Mouse (Mus musculus) limb, embryonic 14.5 days (tissue): Measurements from ENCODE around the gene Cpt1c. TPM values are rescaled to one million over a fixed set of nuclear protein-coding genes. Genes with fewer than 3 reads are reported as not detected.
A peak's percentile ranks its signal among the peaks of the same experiment; 100 is the strongest.

Experiments used
- ATAC-seq: fragments of 200-750 bp; cut with Nextera tagmentation; 2 replicates; pipeline ENCODE4 v1.8.0; 2017; ENCODE audit warnings: low read depth, moderate number of reproducible peaks, moderate TSS enrichment; ENCODE audit not compliant: low FRiP score
- DNase-seq: peaks from one replicate; pipeline ENCODE4 v3.0.0-alpha.2; 2015; ENCODE audit warnings: low spot score
- H3K27ac ChIP-seq: fragments of 300-500 bp; sonication (generic); replicated peaks from 2 replicates; pipeline ENCODE4 v1.5.1; 2014; ENCODE audit warnings: low read depth, mild to moderate bottlenecking, low read length, moderate library complexity, mixed read lengths
- H3K27me3 ChIP-seq: fragments of 300-500 bp; sonication (generic); 2 replicates; pipeline ENCODE4 v1.6.1; 2014; ENCODE audit warnings: low read length, mixed read lengths; ENCODE audit not compliant: control insufficient read depth, insufficient read depth
- H3K36me3 ChIP-seq: fragments of 300-500 bp; sonication (generic); 2 replicates; pipeline ENCODE4 v1.6.1; 2014; ENCODE audit warnings: mild to moderate bottlenecking, low read length, moderate library complexity, mixed read lengths; ENCODE audit not compliant: control insufficient read depth, insufficient read depth
- H3K4me1 ChIP-seq: fragments of 300-500 bp; sonication (generic); 2 replicates; pipeline ENCODE4 v1.6.1; 2014; ENCODE audit warnings: antibody characterized with exemption, low read length, mixed read lengths; ENCODE audit not compliant: control insufficient read depth, insufficient read depth
- H3K4me2 ChIP-seq: fragments of 300-500 bp; sonication (generic); replicated peaks from 2 replicates; pipeline ENCODE4 v1.6.1; 2014; ENCODE audit warnings: low read depth, mild to moderate bottlenecking, low read length, moderate library complexity; ENCODE audit not compliant: severe bottlenecking
- H3K4me3 ChIP-seq: fragments of 300-500 bp; sonication (generic); replicated peaks from 2 replicates; pipeline ENCODE4 v1.5.1; 2014; ENCODE audit warnings: low read length
- H3K9ac ChIP-seq: fragments of 300-500 bp; sonication (generic); 2 replicates; pipeline ENCODE4 v1.6.1; 2014; ENCODE audit warnings: mild to moderate bottlenecking, low read depth, low read length, moderate library complexity; ENCODE audit not compliant: severe bottlenecking
- H3K9me3 ChIP-seq: fragments of 300-500 bp; sonication (generic); 2 replicates; pipeline ENCODE4 v1.6.1; 2016; ENCODE audit warnings: low read length; ENCODE audit not compliant: control insufficient read depth
- POLR2A ChIP-seq: fragments of 200-500 bp; IDR thresholded peaks from 2 replicates; pipeline ENCODE4 v1.8.0; 2012; ENCODE audit warnings: inconsistent platforms, mild to moderate bottlenecking, moderate library complexity, borderline replicate concordance; ENCODE audit not compliant: insufficient read depth, insufficient read length; ENCODE audit errors: extremely low read depth
- WGBS: fragments of 180-500 bp; shearing (Covaris S2); extraction: QIAGEN DNeasy Blood & Tissue Kit; methylation state at CpG from one replicate; pipeline ENCODE4 v1.1.7; 2014; 5-methylcytosine and 5-hydroxymethylcytosine counted together
- polyA plus RNA-seq, 2 experiments: library from polyadenylated mRNA; depleted of rRNA in 1 of 2; stranded (reverse) in 1 of 2; unstranded in 1 of 2; fragments of >200 nt; fragmentation: Nextera tagmentation in 1 of 2; extraction: Ambion mirVana in 1 of 2; gene quantifications; 2 replicates each; pipeline versions ENCODE4 v1.2.1 to v1.2.3; 2012 to 2014

Cpt1c gene
- polyA plus RNA-seq, 2 experiments: 26.3 to 78.9 TPM

DNA sequence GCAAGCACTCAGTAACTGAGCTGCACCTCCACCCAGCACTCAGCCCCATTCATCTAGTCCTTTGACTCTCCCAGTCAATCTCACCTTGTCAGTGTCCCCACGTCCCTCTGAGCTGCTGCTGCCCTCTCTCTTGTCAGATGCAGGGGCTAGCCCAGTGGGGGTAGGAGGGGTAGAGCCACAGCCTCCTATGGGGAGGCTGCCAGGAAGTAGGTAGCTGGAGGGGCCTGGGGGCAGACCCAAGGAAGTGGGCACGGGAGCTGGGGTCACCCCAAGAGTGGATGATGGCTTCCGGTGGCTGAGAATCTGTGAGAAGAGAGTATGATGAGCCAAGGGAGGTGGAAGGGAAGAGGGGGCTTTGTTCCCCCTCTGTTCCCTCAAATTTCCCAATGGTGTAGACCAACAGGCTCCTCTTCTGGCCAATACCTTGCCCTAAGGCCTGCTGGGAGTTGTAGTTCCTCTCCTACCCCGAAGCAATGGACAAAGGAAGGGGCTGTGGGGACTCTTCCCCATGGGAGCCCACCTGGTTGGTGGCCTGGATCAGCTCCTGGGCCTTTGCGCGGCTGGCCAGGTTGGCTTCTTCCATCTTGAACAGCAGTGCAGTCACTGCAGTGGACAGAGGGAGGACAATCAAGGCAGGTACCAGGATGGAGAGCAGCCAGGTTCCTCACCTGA lies 30.8 kb upstream of the Cpt1c start:
- Histone ChIP-seq H3K36me3 (peaks cover 99% of the 10 kb centered on the region), H3K27ac (no peak overlapping the region), H3K9me3 (no peaks in the 10 kb centered on the region), H3K4me3 (no peak overlapping the region), H3K9ac (no peak overlapping the region), H3K27me3 (no peaks in the 10 kb centered on the region), H3K4me2 (no peak overlapping the region), H3K4me1 (no peaks in the 10 kb centered on the region)
- TF ChIP-seq POLR2A: no peak
- 90% methylated on average over 6 of the region's 6 CpGs for whole genome bisulfite sequencing
- ATAC-seq (no peak), DNase-seq (no peak)

DNA sequence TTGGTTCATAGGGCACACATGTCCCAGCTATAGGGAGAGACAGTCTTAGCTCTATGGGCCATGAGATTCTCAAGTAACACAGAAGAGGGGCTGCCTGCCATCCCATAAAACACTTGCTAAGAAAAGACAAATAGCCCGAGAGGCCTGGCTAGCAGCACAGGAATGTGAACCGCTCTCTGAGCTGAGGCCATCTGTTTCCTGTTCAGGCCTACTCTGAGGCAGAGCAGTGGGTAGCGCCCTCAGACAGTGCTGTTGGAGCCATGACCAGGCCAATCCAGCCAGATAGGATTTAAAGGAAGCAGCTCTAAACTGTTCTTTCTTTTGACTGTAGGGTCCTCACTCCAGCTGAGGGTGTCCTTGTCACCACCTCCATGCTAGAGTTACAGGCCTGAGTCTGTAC lies 29.9 kb upstream of the Cpt1c start:
- Histone ChIP-seq H3K4me2 (no peak overlapping the region), H3K4me3 (no peak overlapping the region), H3K36me3 (peaks cover 99% of the 10 kb centered on the region), H3K4me1 (no peaks in the 10 kb centered on the region), H3K27ac (no peak overlapping the region), H3K27me3 (no peaks in the 10 kb centered on the region), H3K9me3 (no peaks in the 10 kb centered on the region), H3K9ac (0 out of 2 replicates have a peak overlapping the region, but pooled peaks have one; percentile 1)
- DNase-seq (no peak), ATAC-seq (no peak)
- TF ChIP-seq POLR2A: no peak
- 47% methylated on average over 3 of the region's 3 CpGs for WGBS

DNA sequence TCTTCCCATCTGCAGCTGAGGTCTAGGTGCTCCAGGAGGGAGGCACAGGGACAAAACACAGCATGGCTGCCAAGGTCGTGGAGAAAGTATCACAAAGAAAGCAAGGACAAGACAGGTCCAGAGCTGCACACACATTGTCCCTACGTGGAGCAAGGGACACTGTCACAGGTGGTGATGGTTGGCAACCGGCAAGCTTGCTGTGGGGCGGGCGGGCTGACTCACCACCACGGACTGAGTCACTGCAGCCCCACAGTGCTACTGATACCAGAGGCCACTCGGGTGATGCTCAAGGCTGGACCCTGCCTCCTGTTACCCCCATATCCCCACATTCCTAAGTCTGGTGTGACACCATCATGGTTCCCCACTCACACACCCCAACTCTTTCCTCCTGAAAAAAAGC lies 27.8 kb upstream of the Cpt1c start:
- Histone ChIP-seq H3K36me3 (peaks cover 80% of the 10 kb centered on the region), H3K4me3 (no peak overlapping the region), H3K9ac (no peak overlapping the region), H3K27ac (no peak overlapping the region), H3K4me2 (no peak overlapping the region), H3K4me1 (peaks cover 8% of the 10 kb centered on the region; the same call in 1 of the 2 replicates), H3K27me3 (no peaks in the 10 kb centered on the region), H3K9me3 (no peaks in the 10 kb centered on the region)
- WGBS: 90% methylated on average over 7 of the region's 7 CpGs
- ATAC-seq: no peak
- no peak for DNase-seq
- TF ChIP-seq POLR2A: no peak

DNA sequence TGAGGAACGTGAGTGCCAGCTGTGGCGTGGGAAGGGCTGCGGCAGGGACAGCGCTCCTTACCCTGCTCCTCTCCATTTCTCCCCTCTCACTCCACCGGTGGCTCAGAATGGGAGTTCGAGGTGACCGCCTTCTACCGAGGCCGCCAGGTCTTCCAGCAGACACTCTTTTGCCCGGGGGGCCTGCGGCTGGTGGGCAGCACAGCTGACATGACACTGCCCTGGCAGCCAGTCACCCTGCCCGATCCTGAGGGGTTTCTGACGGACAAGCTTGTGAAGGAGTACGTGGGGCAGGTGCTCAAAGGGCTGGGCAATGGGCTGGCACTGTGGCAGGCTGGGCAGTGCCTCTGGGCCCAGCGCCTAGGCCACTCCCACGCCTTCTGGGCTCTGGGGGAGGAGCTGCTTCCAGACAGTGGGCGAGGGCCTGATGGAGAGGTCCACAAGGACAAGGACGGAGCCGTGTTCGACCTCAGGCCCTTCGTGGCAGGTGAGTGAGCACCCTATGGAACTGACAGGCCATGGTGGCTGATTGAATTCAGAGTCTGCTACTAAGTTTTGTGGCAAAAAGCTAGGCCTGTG lies 26.0 kb upstream of the Cpt1c start:
- Histone ChIP-seq H3K27me3 (no peaks in the 10 kb centered on the region), H3K27ac (no peak overlapping the region), H3K9me3 (no peaks in the 10 kb centered on the region), H3K9ac (no peak overlapping the region), H3K4me1 (peaks cover 15% of the 10 kb centered on the region), H3K4me3 (no peak overlapping the region), H3K4me2 (no peak overlapping the region), H3K36me3 (peaks cover 65% of the 10 kb centered on the region)
- no peak for TF ChIP-seq POLR2A
- DNase-seq (no peak), ATAC-seq (no peak)
- WGBS: 84% methylated on average over 21 of the region's 21 CpGs

DNA sequence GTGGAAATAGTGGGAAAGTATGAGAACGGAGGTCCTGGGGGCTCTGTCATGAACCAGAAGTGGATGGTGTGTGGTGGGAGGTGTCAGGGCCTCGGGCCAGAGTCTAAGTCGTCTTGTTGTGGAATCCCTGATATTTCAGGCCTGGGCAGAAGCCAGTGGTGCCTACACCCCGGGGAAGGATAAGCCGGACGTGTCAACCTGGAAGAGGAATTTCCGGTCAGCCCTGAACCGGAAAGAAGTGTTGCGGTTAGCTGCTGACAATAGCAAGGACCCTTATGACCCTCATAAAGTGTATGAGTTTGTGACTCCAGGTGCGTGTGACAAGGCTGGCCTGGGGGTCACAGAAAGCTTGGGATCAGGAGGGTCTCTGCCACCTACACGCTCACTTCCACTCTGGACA lies 25.1 kb upstream of the Cpt1c start:
- Histone ChIP-seq H3K9ac (no peak overlapping the region), H3K27ac (no peak overlapping the region), H3K4me3 (no peak overlapping the region), H3K4me1 (peaks cover 15% of the 10 kb centered on the region), H3K4me2 (no peak overlapping the region), H3K9me3 (no peaks in the 10 kb centered on the region), H3K36me3 (peaks cover 65% of the 10 kb centered on the region), H3K27me3 (no peaks in the 10 kb centered on the region)
- no peak for DNase-seq
- WGBS: 78% methylated on average over 11 of the region's 11 CpGs
- no peak for ATAC-seq
- no peak for TF ChIP-seq POLR2A

DNA sequence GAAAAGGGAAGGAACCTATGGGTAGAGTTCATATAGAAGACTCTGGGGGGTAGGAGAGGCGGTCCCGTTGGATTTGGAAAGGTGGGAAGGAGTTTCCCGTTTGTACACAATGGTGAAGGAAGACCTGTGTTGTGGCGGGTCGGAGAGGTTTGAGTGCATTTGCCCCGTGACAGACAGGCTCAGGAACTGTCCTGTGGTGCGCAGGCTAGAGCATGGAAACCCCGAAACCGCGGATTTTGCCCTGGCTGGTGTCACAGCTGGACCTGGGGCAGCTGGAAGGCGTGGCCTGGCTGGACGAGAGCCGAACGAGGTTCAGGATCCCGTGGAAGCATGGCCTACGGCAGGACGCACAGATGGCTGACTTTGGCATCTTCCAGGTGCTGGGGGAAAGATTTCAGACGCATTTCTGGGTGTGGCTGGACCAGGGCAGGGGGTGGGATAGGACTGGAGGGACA lies 23.9 kb upstream of the Cpt1c start, which contains the start of gene Bcl2l12:
Bcl2l12 (minus strand) TSS at position 212 of the 455 bp plus-strand sequence.
- Histone ChIP-seq H3K27me3 (no peaks in the 10 kb centered on the region), H3K9ac (peak within 1 kb of the TSS; percentile 70), H3K4me1 (peaks cover 15% of the 10 kb centered on the region), H3K27ac (peak within 1 kb of the TSS; percentile 81), H3K4me2 (peak within 1 kb of the TSS; percentile 60), H3K36me3 (peaks cover 65% of the 10 kb centered on the region), H3K9me3 (no peaks in the 10 kb centered on the region), H3K4me3 (peak within 1 kb of the TSS; percentile 68)
- 1% methylated on average over 18 of the region's 18 CpGs for WGBS
- DNase-seq: peak; percentile 44
- ATAC-seq: no peak
- no peak for TF ChIP-seq POLR2A
